Mouse (Mus musculus): ENCODE measurements around the gene Gucy2d.

Gene Gucy2d

DNA sequence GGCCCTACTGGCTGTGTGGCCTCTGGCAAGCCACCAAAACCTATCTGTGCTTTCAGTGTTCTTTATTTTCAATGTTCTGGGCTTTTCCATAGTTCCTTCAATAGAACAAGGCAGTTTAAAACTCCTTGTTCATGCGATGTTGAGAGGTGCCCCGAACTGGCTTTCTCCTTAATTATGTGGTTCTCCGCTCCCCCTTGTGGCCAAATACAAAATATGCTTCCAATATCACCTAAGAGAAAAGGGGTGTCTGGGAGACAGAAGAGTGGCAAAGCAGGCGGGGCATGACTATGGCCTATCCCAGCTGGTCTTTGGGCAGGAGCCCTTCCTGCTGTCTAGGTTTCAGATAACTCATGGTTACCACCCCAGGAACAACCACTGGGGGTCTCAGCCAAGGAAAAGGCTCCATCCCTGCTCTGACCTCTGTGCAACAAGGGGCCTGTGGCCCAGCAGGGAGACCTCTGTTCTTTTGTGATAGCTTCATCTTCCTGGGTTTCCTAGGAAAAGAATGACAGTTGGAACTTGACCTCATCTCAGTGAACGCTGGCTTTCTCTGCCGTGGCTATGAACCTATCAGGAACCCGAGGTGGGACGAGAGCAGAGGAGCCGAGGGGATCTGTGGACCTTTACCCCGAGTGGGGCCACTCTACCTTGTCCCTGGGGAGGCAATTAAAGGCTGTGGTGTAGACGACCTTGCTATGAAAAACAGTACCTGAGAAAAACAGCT, 7.5 kb downstream of the Gucy2d start:
- peak in 1 of 2 experiments; percentile 51 for DNase-seq (ENCODE audit: low spot score in 2 of 2)

DNA sequence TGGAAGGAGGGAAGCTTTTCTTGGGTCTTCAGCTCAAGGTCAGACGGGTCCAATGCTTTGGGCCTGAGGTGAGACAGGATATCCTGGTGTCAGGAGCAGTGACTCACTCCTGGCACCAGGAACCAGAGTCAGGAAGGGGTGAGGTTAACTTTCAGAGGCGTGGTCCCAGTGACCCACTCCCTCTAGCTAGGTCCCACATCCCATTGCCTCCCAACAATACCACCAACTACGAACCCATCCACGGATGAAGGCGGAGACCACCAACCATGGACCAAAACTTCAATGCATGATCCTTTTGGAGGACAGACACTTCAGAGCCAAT, 8.1 kb downstream of the Gucy2d start:
- DNase-seq (ENCODE audit: low spot score in 2 of 2), result no peak

DNA sequence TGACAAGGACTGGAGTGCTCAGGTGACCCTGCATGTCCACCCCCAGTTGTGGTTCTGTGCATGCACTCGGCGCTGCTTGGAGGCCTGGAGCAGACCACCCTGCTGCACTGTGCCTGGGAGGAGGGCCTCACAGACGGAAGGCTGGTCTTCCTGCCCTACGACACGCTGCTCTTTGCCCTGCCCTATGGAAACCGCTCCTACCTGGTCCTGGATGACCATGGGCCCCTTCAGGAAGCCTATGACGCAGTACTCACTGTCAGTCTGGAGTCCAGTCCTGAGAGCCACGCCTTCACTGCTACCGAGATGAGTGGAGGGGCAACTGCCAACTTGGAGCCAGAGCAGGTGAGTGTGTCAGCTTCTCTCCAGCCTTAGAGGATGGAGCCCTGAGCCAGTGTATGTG, 9.5 kb downstream of the Gucy2d start:
- DNase-seq (ENCODE audit: low spot score in 2 of 2), result no peak

DNA sequence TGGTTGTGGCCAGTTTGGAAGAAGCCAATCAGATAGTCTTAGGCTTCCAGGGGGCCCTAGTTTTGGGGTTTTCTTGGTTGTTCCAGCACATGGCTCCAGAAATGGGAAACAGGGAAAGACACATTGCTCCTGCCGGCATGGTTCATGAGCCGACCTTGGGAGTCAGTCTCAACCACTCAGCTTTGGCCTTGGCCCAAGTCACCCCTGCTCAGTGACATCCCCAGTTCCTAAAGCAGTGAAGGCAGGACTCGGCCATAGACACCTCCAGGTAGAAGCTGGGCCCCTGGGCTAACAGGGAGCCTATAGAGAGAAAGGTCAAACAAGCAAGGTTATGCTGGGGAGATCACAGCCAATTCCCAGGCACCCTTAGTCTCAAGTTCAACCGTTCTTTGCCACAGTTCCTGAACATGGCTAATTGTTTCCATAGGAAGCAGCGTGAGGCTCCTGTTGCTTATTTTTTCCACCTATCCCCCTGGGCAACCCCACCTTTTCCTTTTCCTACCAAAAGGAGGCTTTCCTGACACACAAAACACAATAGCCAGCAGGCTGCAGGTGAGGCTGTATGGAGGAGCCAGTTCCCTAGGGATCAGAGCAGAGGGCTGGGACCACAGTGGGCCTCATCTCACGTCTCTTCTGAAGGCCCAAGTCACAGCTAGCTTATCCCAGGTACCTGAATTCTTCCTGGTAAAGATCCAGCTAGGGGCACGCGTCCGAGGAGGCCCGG, 14.3 kb downstream of the Gucy2d start:
- no peak for DNase-seq (ENCODE audit: low spot score in 2 of 2)

DNA sequence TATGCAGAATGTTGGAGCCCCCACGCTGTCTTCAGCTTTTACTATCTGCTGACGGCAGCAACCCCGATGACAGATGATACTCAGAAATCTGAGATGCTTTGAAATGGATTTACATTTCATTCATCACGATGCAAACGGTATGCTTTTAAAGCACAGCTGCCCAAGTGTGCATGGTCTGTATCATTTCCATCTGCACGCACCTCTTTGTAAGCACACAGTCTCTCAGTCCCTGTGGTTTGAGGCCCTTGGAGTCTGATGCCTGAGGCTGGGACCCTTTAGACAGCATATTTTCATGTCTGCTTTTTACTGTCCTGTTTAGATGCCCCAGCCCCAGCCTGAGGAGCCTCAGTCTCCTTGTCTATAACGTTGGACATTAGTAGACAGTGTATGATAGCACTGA, 20.1 kb downstream of the Gucy2d start:
- no peak for DNase-seq (ENCODE audit: low spot score in 2 of 2)

DNA sequence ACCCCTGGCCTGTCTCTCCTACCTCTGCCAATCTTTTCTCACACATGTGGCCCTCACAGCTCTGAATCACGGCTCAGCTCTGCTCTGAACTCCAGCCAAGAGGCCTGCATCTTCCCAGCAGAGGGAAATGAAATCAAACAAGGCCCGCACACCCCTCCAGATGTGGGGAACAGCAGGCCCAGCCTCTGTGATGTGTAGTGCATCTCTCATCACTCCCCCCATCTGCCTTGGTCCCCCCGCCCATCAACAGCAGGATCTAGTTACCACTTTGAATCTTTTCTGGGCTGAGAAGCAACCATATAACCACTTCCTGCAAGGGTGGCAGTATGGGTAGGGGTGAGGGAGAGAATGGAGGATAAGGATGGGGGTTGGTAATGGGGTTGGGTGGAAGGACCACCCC, 28.9 kb downstream of the Gucy2d start:
- DNase-seq (ENCODE audit: low spot score in 2 of 2), result peak; percentile 45 to 60

DNA sequence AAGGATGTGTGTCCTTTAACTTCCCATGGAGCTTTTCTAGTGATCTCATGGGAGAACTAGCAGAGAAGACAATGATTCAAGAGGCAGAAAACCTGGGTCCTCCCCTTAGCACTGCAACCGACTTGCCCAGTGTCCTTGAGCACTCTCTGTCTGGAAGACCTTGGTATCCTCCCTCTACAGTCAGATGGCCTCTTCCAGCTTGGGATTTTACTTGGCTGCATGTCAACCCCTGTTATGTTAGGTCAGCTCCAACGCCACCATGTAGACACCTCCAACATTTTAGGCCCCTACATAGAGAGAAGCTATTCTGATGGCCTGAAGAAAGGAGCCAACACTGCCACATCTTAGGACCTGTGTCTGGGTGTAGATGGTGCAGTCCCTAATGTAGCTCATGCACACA, 32.3 kb downstream of the Gucy2d start:
- DNase-seq (ENCODE audit: low spot score in 2 of 2), result no peak

DNA sequence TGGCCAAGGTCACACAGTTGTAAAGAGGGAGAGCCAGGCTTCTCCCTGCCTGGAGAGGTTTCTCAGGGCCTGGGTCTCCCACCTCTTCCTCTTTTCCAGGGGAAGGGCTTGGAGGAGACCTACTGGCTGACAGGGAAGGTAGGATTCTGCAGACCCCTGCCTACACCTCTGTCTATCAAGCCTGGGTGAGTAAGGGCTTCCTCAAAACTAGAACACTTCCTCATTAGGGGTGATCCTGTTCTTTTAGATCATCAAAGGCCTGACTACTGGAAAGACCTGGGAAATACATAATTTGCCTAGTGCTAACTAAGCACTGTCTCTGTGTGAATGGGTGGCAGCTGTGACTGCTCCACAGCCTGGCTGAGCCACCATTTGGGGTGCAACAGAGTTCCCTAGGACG, 34.3 kb downstream of the Gucy2d start:
- DNase-seq (ENCODE audit: low spot score in 2 of 2), result no peak

DNA sequence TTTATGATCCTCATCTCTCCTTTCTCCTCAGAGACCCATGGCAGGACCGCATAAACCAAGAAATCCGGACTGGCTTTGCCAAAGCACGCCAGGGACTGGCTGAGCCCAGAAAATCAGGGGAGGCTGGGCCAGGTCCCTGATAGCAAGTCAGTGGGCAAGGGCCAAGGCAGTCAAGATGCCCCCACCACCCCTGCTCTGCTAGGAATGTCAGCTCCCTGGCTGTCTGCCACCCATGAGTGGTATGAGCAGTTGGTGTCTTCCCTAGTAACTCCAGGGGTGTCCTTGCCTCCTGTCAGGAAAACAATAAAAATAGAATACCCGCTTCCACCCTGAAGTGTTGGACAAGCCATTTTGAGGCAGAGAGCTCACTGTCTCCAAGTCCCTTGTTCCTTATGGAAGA, 36.9 kb downstream of the Gucy2d start:
- no peak for DNase-seq (ENCODE audit: low spot score in 2 of 2)

DNA sequence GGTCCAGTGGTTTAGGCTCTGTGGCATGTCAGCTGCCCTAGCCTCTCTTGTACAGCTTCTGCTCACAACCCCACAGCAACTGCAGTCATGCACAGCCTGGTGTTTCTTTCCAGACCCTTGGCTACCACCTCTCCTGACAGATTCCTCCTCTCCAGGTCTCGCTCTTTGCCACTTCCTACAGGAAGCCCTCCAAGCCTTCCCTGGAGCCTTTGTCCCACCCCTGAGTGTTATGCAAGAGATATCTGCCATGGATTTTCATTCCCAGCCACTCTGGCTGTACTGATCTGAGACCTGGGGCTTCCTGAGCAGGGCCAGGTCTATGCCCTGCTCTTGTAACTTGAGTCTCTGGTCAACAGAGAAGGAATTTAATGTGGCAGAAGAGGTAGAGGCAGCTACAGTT, 40.3 kb downstream of the Gucy2d start:
- DNase-seq (ENCODE audit: low spot score in 2 of 2), result no peak

DNA sequence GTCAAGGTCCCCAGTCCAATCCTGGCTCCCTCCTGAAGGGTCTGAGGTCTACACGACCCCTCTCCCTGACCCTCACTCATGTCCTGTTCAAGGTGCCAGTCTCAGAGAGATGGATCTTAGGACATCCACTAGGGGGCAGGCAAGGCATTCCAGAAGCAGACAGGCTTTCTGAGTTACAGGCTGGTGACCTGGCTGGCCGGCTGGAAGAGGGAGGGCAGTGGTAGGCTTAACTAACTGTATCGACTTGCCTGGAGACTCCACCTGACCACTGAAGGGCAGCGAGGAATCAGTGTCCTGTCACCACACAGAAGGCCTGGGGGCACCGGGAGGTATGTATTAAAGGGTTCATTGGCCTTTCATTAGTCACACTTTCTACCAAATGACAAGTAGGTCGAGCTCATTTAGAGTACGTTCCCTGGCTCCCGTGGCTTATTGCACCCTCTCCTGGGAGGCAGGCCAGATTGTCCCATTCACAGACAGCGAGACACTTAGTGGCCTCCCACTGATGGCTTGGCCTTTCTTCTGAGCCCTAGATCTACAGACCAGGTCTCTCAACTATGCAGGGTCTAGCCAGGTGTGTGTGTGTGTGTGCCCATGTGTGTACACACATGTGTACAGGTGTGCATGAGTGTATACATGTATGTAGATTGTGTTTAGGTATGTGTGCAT, 41.0 kb downstream of the Gucy2d start:
- DNase-seq (ENCODE audit: low spot score in 2 of 2), result peak; percentile 57 to 87

DNA sequence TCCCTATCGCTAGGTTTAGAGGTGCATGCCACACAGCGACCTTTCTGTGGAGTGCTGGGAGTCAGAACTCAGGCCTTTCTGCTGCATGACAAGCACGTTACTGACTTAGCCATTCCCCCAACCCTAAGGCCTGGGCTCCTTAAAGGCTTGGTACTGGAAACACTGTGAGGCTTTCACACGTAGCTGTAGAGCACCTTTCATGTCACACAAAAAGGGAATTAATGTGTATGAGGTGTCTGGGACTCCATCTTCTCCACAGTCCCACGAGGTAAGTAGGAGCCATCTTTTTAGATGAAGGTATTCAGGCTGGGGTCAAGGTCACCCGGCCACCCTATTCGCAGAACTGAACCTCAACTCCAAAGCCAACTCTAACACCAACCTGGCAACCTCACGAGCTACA, 41.6 kb downstream of the Gucy2d start:
- DNase-seq (ENCODE audit: low spot score in 2 of 2), result no peak

DNA sequence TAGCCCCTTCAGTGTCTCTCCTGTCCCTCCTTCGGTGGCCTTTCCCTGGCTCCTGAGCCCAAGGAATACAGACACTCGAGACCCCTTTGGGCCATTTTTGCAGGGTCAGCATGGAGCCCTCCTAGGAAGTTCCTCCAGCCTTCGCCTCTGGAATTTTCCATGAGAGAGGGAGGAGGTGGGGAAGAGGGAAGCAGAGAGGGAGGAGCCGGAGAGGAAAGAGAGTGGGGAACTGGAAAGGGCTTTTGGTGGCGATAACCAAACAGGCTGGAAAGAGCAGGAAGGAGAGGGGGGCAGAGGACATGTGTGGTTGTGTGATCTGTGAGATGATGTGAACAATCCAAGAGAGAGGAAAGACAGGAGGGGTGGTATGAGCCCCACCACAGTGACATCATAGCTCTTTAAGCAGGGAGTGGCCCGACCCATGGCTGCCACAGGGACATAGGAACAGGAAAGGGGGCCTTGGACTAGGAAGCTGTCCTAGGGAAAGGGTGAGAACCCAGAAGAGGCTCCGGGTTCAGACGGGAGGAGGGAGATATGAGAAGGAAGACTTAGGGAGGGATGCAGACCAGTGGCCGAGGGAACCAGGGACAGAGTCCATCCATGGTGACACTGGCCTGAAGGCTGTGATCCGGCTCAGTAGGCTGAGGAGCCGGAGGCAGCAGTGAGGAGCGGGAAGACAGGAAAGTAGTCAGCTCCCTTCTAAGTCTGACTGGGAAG, 42.5 kb downstream of the Gucy2d start:
- no peak for DNase-seq (ENCODE audit: low spot score in 2 of 2)

DNA sequence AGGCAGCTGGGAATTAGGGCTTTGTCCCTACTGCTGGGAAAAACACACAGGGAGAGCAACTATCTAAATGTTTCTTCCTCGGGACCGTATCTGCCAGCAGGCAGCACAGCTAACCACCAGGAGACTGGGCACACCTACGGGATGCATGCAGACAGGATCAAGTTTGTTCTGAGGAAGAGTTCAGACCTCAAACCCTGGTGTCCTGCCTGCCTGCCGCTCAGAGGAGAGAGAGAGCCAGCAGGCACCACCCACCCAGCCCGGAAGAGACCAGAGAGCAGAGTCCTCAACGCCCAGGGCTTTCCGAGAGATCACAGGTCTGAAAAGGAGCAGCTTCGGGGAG, 43.0 kb downstream of the Gucy2d start:
- no peak for DNase-seq (ENCODE audit: low spot score in 2 of 2)

DNA sequence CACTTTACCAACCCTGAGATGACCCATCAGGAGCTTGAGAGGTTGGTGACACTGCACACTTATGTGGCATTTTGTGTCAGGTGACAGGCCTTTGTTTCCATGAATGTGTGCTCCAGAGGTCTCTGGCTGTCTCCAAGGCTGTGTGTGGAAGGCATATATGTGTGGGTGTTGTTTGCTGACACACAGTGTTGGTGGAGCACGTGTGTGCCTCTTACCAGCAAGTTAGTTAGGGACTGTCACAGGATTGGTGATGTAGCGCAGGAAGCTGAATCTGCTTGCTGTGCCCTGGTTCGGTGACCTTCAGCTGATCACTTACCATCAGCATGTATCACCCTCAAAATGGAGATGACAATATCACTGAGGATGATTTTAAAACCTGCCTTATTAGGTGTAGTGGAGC, 44.7 kb downstream of the Gucy2d start:
- no peak for DNase-seq (ENCODE audit: low spot score in 2 of 2)

DNA sequence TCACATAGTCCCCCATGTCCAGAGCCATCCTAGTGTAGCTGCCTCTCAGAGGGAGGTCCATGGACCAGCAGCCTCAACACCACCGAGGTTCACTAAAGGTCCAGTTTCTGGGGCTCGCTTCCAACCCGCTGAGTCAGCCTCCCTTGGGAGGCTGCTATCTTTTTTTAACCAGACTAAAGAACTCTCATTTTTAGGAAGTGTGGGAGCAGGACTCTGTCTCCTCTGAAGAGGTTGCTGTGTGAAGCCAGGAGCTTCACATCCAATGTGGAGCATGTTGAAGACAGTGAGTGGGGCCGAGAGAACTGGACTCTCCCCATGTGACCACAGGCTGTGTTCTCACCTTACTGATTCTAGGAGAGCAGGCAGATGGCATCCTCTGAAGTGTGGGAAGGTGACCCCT, 45.3 kb downstream of the Gucy2d start:
- DNase-seq (ENCODE audit: low spot score in 2 of 2), result no peak

DNA sequence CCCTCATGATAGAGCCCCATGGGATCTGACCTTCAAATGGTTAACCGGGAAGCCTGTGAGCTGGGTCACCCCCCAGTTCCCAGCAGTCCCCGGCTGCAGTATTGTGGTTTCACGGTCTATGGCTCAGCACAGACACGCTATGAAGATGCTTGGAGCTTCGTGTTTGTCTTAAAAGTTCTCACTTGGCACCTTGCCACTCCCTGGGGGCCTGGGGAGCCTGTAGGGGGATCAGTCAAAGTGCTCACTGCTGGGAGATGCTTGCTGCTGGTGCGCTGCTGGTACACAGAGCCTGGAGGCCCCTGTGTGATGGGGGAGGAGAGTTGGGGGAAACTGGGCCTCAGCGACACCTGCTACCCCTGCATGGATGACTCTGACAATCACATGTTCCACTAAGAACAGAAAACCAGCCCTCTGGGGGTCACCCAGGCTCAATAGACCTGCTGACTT, 46.3 kb downstream of the Gucy2d start:
- peak; percentile 80 to 85 for DNase-seq (ENCODE audit: low spot score in 2 of 2)

DNA sequence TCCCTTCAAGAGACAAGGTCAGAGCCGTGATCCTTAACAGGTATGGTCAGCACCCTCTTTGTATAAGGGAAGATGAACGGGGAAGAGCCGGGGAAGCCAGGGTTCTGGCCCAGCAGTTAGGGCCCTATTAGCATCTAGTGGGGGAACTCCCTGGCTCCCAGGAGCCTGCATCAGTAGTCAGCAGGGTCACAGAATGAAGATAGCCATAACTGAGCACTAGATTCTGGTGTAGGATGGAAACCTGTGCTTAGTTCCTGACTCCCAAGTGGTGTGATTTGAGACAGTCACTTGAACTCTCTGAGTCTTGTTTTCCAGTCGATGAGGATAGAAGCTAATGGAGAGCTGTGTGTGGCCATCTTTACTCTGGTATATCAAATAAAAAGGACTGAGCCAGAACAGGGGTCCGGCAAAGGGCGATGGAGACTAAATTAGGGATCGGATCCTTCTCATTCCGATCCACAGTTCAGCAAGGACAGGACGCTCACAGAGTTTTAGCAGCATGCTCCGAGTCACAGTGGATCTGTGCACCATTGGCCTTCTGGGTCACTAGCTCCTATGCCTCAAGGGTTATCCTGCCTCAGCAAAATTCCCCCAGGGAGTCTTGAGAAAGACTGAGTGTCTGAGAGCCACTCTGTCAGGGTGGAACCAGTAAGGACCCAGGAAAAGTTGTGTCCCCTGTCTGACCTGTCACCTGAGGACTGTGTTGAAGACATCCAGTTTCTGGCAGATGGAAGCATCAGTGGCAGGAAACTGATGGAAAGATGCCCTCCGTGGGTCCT, 47.2 kb downstream of the Gucy2d start:
- no peak for DNase-seq (ENCODE audit: low spot score in 2 of 2)

DNA sequence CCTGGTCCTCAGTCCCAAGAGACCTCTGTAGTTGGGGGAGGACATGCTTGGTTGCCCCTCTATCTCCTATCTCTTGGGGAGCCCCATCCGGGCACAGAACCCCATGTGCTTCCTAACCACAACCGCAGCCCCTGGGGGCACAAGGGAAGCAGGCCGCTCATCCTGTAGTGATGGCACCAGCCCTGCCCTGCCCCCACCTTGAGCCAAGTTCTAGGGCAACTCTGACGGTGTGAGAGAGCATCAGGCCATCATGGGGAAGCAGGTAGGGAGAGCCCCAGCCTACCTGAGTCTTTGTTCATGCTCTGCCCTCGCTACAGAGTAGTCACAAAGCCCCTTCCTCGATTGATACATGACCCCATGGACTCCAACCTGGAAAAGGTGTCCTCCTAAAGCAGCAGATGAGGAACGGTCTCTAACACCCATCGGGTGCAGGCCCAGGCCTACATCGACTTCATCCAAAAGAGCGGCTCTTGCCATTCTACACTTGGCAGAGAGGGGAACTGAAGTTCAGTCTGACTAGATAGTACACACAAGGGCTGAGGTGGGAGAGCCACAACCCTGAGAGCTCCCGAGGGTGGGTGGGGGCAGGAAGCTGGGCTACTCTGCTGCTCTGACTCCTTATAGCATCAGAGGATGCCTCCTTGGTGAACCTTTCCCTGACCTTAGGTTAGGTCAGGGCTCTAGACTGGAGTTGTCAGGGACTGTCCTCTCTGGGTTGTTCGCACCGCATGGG, 48.3 kb downstream of the Gucy2d start:
- DNase-seq (ENCODE audit: low spot score in 2 of 2), result peak; percentile 79 to 83

DNA sequence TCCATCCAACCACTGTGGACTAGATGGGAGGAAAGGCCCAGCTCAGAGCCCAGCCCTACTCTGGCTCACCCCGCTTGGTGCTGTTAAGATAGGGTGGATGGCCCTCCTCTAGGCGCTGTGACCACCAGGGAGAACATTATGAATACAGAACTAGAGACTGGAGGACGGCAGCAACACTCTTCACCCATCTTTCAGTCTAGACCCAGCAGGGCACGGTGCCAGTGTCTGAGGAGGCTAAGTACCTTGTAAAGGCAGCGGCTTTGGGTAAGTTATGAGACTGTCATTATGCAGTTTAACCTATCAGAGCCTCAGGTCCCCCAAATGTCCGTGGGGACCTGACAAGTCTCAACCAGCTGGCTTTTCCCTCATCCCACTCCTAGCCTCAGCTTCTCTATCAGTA, 48.9 kb downstream of the Gucy2d start, which contains the start of gene Lrrc32:
Lrrc32 (plus strand) TSS at position 153 of the 400 bp plus-strand sequence.
- DNase-seq (ENCODE audit: low spot score in 2 of 2), result peak in 1 of 2 experiments; percentile 24

DNA sequence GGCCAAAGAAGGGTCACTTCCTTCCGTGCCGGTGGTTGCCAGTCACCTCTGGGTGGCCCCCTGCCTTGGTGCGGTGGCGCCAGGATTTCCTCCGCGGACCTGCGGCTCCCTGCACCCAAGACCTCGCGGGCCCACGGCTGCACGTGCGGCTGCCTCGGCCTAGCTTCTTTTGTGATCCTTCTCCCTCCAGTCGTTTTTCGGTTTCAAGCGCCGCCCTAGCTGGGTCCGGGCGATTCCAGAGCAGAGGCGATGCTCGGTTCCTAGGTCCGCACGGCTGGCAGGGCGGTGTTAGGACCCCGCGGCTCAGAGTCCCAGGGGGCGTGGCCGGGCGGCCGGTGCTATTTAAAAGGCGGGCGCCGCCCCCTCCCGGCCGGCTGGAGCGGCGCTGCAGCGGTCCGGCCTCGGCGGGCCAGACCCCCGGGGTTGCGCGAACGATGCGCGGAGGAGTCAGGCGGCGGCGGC, 49.4 kb downstream of the Gucy2d start:
- peak; percentile 48 to 68 for DNase-seq (ENCODE audit: low spot score in 2 of 2)

Measured in thymus, postnatal 10 days (tissue).